Mouse (Mus musculus) heart, postnatal 0 days (tissue): ENCODE measurements around the gene Nckap1l.

Experiments used
- CTCF ChIP-seq: IDR thresholded peaks from 2 replicates; pipeline ENCODE4 v1.5.1; 2016; ENCODE audit warnings: antibody characterized with exemption, control low read depth, low read depth
- EP300 ChIP-seq: IDR thresholded peaks from 2 replicates; pipeline ENCODE4 v1.6.1; 2016; ENCODE audit warnings: antibody characterized with exemption, low read depth

DNA sequence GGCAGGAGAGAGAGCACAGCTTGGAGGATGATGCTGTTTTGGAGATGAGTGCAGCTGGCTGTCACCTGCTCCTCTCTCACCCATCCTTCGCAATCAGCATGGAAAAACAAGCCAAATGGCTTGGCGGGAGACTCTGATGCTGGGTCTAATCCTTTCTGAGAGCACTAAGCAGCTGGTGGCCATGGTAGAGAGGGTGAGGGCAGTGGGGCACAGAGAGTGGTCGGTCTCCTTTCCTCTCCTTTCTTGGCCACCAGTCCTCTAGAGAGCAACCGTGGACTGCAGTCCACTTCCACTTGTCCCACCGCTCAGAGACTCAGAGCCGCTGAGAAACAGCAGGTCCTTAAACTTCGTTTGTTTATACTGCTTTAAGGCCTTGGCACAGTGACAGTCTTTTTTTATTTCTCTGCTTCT lies 60.0 kb downstream of the Nckap1l start:
- TF ChIP-seq CTCF (no peak), EP300 (no peak)
